Mouse (Mus musculus) spleen, postnatal 14 days (tissue): ENCODE data around the gene Tppp2.
"Not testable (repeated sequence)": the region's sequence is repeated elsewhere in the genome, so short reads cannot be mapped to it uniquely, and the experiment has no call there.

Experiments
- DNase-seq, 2 experiments: peaks; one replicate each; pipeline ENCODE4 v3.0.0; 2021 to 2022; ENCODE audit warnings: low spot score in 2 of 2

Tppp2 gene

GRCm38 (mm10) chr14:51912391-51913061, 5.7 kb upstream of the Tppp2 start:
- DNase-seq: no peak

GRCm38 (mm10) chr14:51913062-51913959, 4.9 kb upstream of the Tppp2 start:
- peak; percentile 44 to 46 for DNase-seq

- no peak for DNase-seq
These were observed 4.1 kb upstream of the Tppp2 start, which contains the start of gene Ndrg2 for GRCm38 (mm10) chr14:51913960-51914762. Ndrg2 (minus strand) TSS chr14:51914158.

GRCm38 (mm10) chr14:51915030-51915429, 3.2 kb upstream of the Tppp2 start:
- DNase-seq: no peak

GRCm38 (mm10) chr14:51916539-51916938, 1.7 kb upstream of the Tppp2 start:
- no peak for DNase-seq

- no peak for DNase-seq
These were observed 741 bp downstream of the Tppp2 start for GRCm38 (mm10) chr14:51918966-51919365.

- no peak for DNase-seq
These were observed 3.7 kb downstream of the Tppp2 start for GRCm38 (mm10) chr14:51921759-51922570.

- DNase-seq: no peak
These were observed 4.3 kb downstream of the Tppp2 start, which contains the start of gene Rnase13 for GRCm38 (mm10) chr14:51922571-51922865. Rnase13 (minus strand) TSS chr14:51922773.

- DNase-seq: no peak
These were observed 4.7 kb downstream of the Tppp2 start for GRCm38 (mm10) chr14:51922910-51923309.

- DNase-seq: no peak
These were observed 5.3 kb downstream of the Tppp2 start for GRCm38 (mm10) chr14:51923492-51923891.

- not testable (repeated sequence) for DNase-seq
These were observed 8.7 kb downstream of the Tppp2 start for GRCm38 (mm10) chr14:51926930-51927329.

GRCm38 (mm10) chr14:51929309-51929943, 11.2 kb downstream of the Tppp2 start:
- DNase-seq: no peak

GRCm38 (mm10) chr14:51929968-51930367, 11.7 kb downstream of the Tppp2 start:
- DNase-seq: no peak

GRCm38 (mm10) chr14:51930824-51931223, 12.6 kb downstream of the Tppp2 start:
- DNase-seq: no peak

GRCm38 (mm10) chr14:51932092-51933020, 14.1 kb downstream of the Tppp2 start:
- no peak for DNase-seq

- DNase-seq: no peak
These were observed 20.8 kb downstream of the Tppp2 start for GRCm38 (mm10) chr14:51939005-51939404.

- no peak for DNase-seq
These were observed 22.8 kb downstream of the Tppp2 start for GRCm38 (mm10) chr14:51940944-51941560.

GRCm38 (mm10) chr14:51941577-51941976, 23.4 kb downstream of the Tppp2 start:
- no peak for DNase-seq

GRCm38 (mm10) chr14:51942236-51942635, 24.0 kb downstream of the Tppp2 start:
- no peak for DNase-seq
